Mouse (Mus musculus) central nervous system, embryonic 14 days (tissue): Measurements from ENCODE around the gene Gm8765. TPM values are rescaled to one million over a fixed set of nuclear protein-coding genes. Genes with fewer than 3 reads are reported as not detected.

Source experiments
- polyA plus RNA-seq: library from polyadenylated mRNA; depleted of rRNA; stranded (reverse); fragments of >200 nt; gene quantifications from 2 replicates; pipeline ENCODE4 v1.2.3, GENCODE M21; 2012; rRNA removed

Gm8765 gene
- polyA plus RNA-seq = not detected in 2 replicates

GRCm38 (mm10) chr13:50698012-50698411 lies at the start of gene Gm8765:
Gene Gm8765 (plus strand): TSS chr13:50698312.

Other genes starting within 250 kb of the Gm8765 start
- gene Nutm2, start 231.0 kb upstream of the Gm8765 start, polyA plus RNA-seq = not detected in 2 replicates
- gene Gm904, start 55.1 kb upstream of the Gm8765 start, polyA plus RNA-seq = not detected in 2 replicates